ENCODE assay signal across 8 mouse cellular contexts in genomic region chr5:114738707-114739241, GRCm38 (mm10). TPM values are rescaled to one million over a fixed set of nuclear protein-coding genes. Genes with fewer than 3 reads are reported as not detected.
DNase-seq lines count a peak whose midpoint lies in the region; ATAC-seq lines count a peak whose summit lies in the region.

No protein-coding gene starts in this region.

- H3K36me3 ChIP-seq in kidney, embryonic 16.5 days (ENCODE audit: insufficient read depth, low read length): peaks cover 65% of the 10 kb centered on the region
- H3K36me3 ChIP-seq in macrophage (ENCODE audit: inconsistent target): peaks cover 71% of the 10 kb centered on the region

- no peak overlapping the region for H3K9ac ChIP-seq in kidney, embryonic 16.5 days (replicated peaks; ENCODE audit: low read length)

- 0 out of 2 replicates have a peak, but pooled peaks cover 5% of the 10 kb centered on the region for H3K79me2 ChIP-seq in macrophage (ENCODE audit: inconsistent target)

- 78% methylated on average over 12 of the region's 12 CpGs for WGBS in kidney, embryonic 16.5 days
- 85% methylated on average over 12 of the region's 12 CpGs for WGBS in macrophage (ENCODE audit: missing documents)

- no peaks in the 10 kb centered on the region for H3K9me3 ChIP-seq in kidney, embryonic 16.5 days (ENCODE audit: low read length)

- peak; percentile 44 for ATAC-seq in kidney, embryonic 16.5 days (ENCODE audit: low FRiP score, low TSS enrichment)

- H3K4me1 ChIP-seq in kidney, embryonic 16.5 days (ENCODE audit: insufficient read depth, low read length): peaks cover 8% of the 10 kb centered on the region

- no peaks in the 10 kb centered on the region for H3K27me3 ChIP-seq in kidney, embryonic 16.5 days (ENCODE audit: insufficient read depth, low read length)

- peak; percentile 77 for DNase-seq in layer of hippocampus, adult 9-11 months
- no peak for DNase-seq in layer of hippocampus, postnatal 36 days
- peak; percentile 65 for DNase-seq in gastrocnemius, postnatal 25 days
- no peak for DNase-seq in right cerebral cortex, adult 2 months (ENCODE audit: low spot score in 2 of 2)
- DNase-seq in right cerebral cortex, postnatal 36 days (ENCODE audit: low spot score in 2 of 2): no peak
- DNase-seq in urinary bladder, postnatal 4 days (ENCODE audit: low spot score in 2 of 2): no peak

- H3K4me2 ChIP-seq in kidney, embryonic 16.5 days (replicated peaks; ENCODE audit: low read depth, low read length): no peak overlapping the region

- H3K27ac ChIP-seq in kidney, embryonic 16.5 days (ENCODE audit: low read length): peak overlapping the region; percentile 17
- peak overlapping the region; percentile 24 for H3K27ac ChIP-seq in macrophage

- H3K4me3 ChIP-seq in kidney, embryonic 16.5 days (ENCODE audit: low read length): no peak overlapping the region
- no peak overlapping the region for H3K4me3 ChIP-seq in macrophage (ENCODE audit: inconsistent target)

RNA-seq across cellular contexts. Expression of gene Tchp, which starts 31.2 kb away (rescaled TPM):
- 10 to 100 TPM; 12.0 to 13.8 TPM for total RNA-seq in layer of hippocampus, postnatal 36 days (2021)
- 1 to 10 TPM; 2.3 to 2.8 TPM for total RNA-seq in gastrocnemius, postnatal 25 days (2021)
- polyA plus RNA-seq in kidney, embryonic 16.5 days (2015; fragmentation: Nextera tagmentation; extraction: Ambion mirVana): 15.5 and 16.1 TPM in 2 replicates
- total RNA-seq in macrophage (2018; cell fraction: chromatin; rRNA removed): 10 to 100 TPM in 22 of 26 experiments, 1 to 10 TPM in 4; 9.0 to 63.3 (median 24.2) TPM
- 1 to 10 TPM; 1.8 to 7.3 (median 5.1) TPM for total RNA-seq in macrophage (2018; cell fraction: cytosol; rRNA removed)
- 10 to 100 TPM in 15 of 26 experiments, 1 to 10 TPM in 11; 3.9 to 30.7 (median 12.1) TPM for total RNA-seq in macrophage (2018; cell fraction: nucleus; rRNA removed)
- 5.0 to 7.6 TPM (median 6.4 TPM) in 3 replicates for polyA plus RNA-seq in macrophage (2018)

RNA-seq across cellular contexts. Expression of gene Ankrd13a, which starts 35.7 kb away (rescaled TPM):
- total RNA-seq in layer of hippocampus, postnatal 36 days (2021): 10 to 100 TPM; 37.2 to 47.9 TPM
- 10 to 100 TPM; 21.7 to 22.1 TPM for total RNA-seq in gastrocnemius, postnatal 25 days (2021)
- polyA plus RNA-seq in kidney, embryonic 16.5 days (2015; fragmentation: Nextera tagmentation; extraction: Ambion mirVana): 15.6 and 33.9 TPM in 2 replicates
- total RNA-seq in macrophage (2018; cell fraction: chromatin; rRNA removed): 100 to 1,000 TPM in 7 of 26 experiments, 10 to 100 TPM in 19; 49.4 to 172 (median 90.9) TPM
- 100 to 1,000 TPM; 151 to 275 (median 203) TPM for total RNA-seq in macrophage (2018; cell fraction: cytosol; rRNA removed)
- 100 to 1,000 TPM in 24 of 26 experiments, 10 to 100 TPM in 2; 77.1 to 174 (median 135) TPM for total RNA-seq in macrophage (2018; cell fraction: nucleus; rRNA removed)
- polyA plus RNA-seq in macrophage (2018): 144 to 222 TPM (median 173 TPM) in 3 replicates

RNA-seq across cellular contexts. Expression of gene Git2, which starts 36.5 kb away (rescaled TPM):
- total RNA-seq in layer of hippocampus, postnatal 36 days (2021): 10 to 100 TPM; 42.4 to 45.4 TPM
- total RNA-seq in gastrocnemius, postnatal 25 days (2021): 10 to 100 TPM; 16.1 to 21.7 TPM
- polyA plus RNA-seq in kidney, embryonic 16.5 days (2015; fragmentation: Nextera tagmentation; extraction: Ambion mirVana): 45.7 and 50.1 TPM in 2 replicates
- total RNA-seq in macrophage (2018; cell fraction: chromatin; rRNA removed): 100 to 1,000 TPM; 222 to 774 (median 306) TPM
- total RNA-seq in macrophage (2018; cell fraction: cytosol; rRNA removed): 10 to 100 TPM; 32.2 to 69.3 (median 50.8) TPM
- 100 to 1,000 TPM in 21 of 26 experiments, 10 to 100 TPM in 5; 77.4 to 330 (median 164) TPM for total RNA-seq in macrophage (2018; cell fraction: nucleus; rRNA removed)
- polyA plus RNA-seq in macrophage (2018): 37.1 to 50.3 TPM (median 46.2 TPM) in 3 replicates

RNA-seq across cellular contexts. Expression of gene Gltp, which starts 48.0 kb away (rescaled TPM):
- 10 to 100 TPM; 27.9 to 33.4 TPM for total RNA-seq in layer of hippocampus, postnatal 36 days (2021)
- 1 to 10 TPM; 9.0 to 10.0 TPM for total RNA-seq in gastrocnemius, postnatal 25 days (2021)
- 86.0 and 89.6 TPM in 2 replicates for polyA plus RNA-seq in kidney, embryonic 16.5 days (2015; fragmentation: Nextera tagmentation; extraction: Ambion mirVana)
- total RNA-seq in macrophage (2018; cell fraction: chromatin; rRNA removed): 10 to 100 TPM in 22 of 26 experiments, 1 to 10 TPM in 4; 6.8 to 33.1 (median 21.6) TPM
- total RNA-seq in macrophage (2018; cell fraction: cytosol; rRNA removed): 100 to 1,000 TPM; 176 to 408 (median 256) TPM
- total RNA-seq in macrophage (2018; cell fraction: nucleus; rRNA removed): 100 to 1,000 TPM in 1 of 26 experiments, 10 to 100 TPM in 25; 26.3 to 110 (median 56.0) TPM
- 289 to 530 TPM (median 368 TPM) in 3 replicates for polyA plus RNA-seq in macrophage (2018)

Comparison
In these comparisons a context has a peak if more than half of its experiments do, and no peak if none do; other contexts are left out.
1. DNase-seq: peak in layer of hippocampus, adult 9-11 months (single experiment) and gastrocnemius, postnatal 25 days (single experiment); none in layer of hippocampus, postnatal 36 days (0 of 2), right cerebral cortex, adult 2 months (0 of 2), right cerebral cortex, postnatal 36 days (0 of 2) and urinary bladder, postnatal 4 days (0 of 2).